Mouse (Mus musculus) liver, adult 2 months (tissue): ENCODE measurements around the gene Lce1k. TPM values are rescaled to one million over a fixed set of nuclear protein-coding genes. Genes with fewer than 3 reads are reported as not detected.

ENCODE experiments used
- DNase-seq: peaks from one replicate; pipeline ENCODE4 v3.0.0-alpha.2; 2011; ENCODE audit warnings: low read depth, low spot score; ENCODE audit errors: extremely low read depth
- H3K27ac ChIP-seq: fragments of 200-500 bp; replicated peaks from 2 replicates; pipeline ENCODE4 v1.5.1; 2012; ENCODE audit warnings: low read depth, mild to moderate bottlenecking, control low read depth, inconsistent platforms, low read length; ENCODE audit not compliant: insufficient read depth
- H3K27me3 ChIP-seq: fragments of 200-500 bp; 2 replicates; pipeline ENCODE4 v1.6.1; 2012; ENCODE audit warnings: mild to moderate bottlenecking, moderate library complexity, low read length, inconsistent platforms; ENCODE audit not compliant: control insufficient read depth, insufficient read depth
- H3K36me3 ChIP-seq: fragments of 200-500 bp; 2 replicates; pipeline ENCODE4 v1.6.1; 2012; ENCODE audit warnings: low read length, inconsistent platforms; ENCODE audit not compliant: control insufficient read depth, insufficient read depth
- H3K4me1 ChIP-seq: fragments of 200-500 bp; 2 replicates; pipeline ENCODE4 v1.6.1; 2011; ENCODE audit warnings: low read length; ENCODE audit not compliant: control insufficient read depth, insufficient read depth
- H3K4me3 ChIP-seq: fragments of 200-500 bp; 2 replicates; pipeline ENCODE4 v1.5.1; 2011; ENCODE audit warnings: low read depth, mild to moderate bottlenecking, control low read depth, low read length, moderate library complexity; ENCODE audit not compliant: insufficient read depth
- H3K79me2 ChIP-seq: fragments of 200-500 bp; 2 replicates; pipeline ENCODE4 v1.6.1; 2012; ENCODE audit warnings: inconsistent platforms, mild to moderate bottlenecking, low read length, moderate library complexity; ENCODE audit not compliant: control insufficient read depth, insufficient read depth
- H3K9ac ChIP-seq: fragments of 200-500 bp; 2 replicates; pipeline ENCODE4 v1.6.1; 2012; ENCODE audit warnings: low read depth, mild to moderate bottlenecking, control low read depth, inconsistent platforms, low read length
- CTCF ChIP-seq: fragments of 200-500 bp; IDR thresholded peaks from 2 replicates; pipeline ENCODE4 v1.5.1; 2011; ENCODE audit warnings: low read depth, low read length, control low read depth
- POLR2A ChIP-seq: fragments of 200-500 bp; IDR thresholded peaks from 2 replicates; pipeline ENCODE4 v1.6.1; 2011; ENCODE audit warnings: low read length, control low read depth; ENCODE audit not compliant: insufficient read depth; ENCODE audit errors: extremely low read depth
- WGBS: fragments of 180-500 bp; shearing (Covaris S2); methylation state at CpG from one replicate; pipeline ENCODE4 v1.1.7; 2018; 5-methylcytosine and 5-hydroxymethylcytosine counted together
- polyA plus RNA-seq: library from polyadenylated mRNA; depleted of rRNA; stranded (reverse); fragments of >200 nt; gene quantifications from 2 replicates; pipeline ENCODE4 v1.2.3, GENCODE M21; 2012; rRNA removed
- total RNA-seq: library from RNA; depleted of rRNA; stranded (reverse); fragments of >200 nt; gene quantifications from 2 replicates; pipeline ENCODE4 v1.2.3, GENCODE M21; 2014; rRNA removed

Gene Lce1k
- total and polyA plus RNA-seq, 2 experiments, result not detected

DNA sequence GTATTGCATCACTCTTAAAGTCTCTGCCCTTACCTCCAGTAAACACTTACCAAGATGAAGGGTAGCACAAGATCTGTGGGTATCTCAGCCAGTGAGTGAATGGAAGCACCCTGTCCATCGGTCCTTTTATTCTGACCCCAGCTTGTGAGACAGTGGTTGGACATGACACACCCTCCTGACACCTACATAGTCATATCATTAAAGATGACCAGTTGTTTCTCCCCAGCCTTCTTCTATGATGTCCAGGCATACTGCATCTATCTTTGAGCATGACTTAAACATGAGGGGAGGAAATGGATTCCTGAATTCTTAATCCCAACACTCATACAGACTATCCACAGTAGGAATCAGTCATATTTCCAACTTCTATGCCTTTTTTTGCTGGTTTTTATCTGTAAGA, 17.3 kb downstream of the Lce1k start, which contains the start of gene Lce1j:
Gene Lce1j, minus strand, starts transcription at position 101 of the 400 bp plus-strand sequence.
- no peak within 1 kb of the TSS for H3K4me3 ChIP-seq
- H3K79me2 ChIP-seq, result no peaks in the 10 kb centered on the region
- no peaks in the 10 kb centered on the region for H3K36me3 ChIP-seq
- no peaks in the 10 kb centered on the region; the same call in 1 of the 2 replicates for H3K27me3 ChIP-seq
- no peak within 1 kb of the TSS for H3K9ac ChIP-seq
- no peak for DNase-seq
- no peaks in the 10 kb centered on the region for H3K4me1 ChIP-seq
- WGBS, result 91% methylated on average over 1 of the region's 1 CpGs
- TF ChIP-seq CTCF, result no peak
- no peak for TF ChIP-seq POLR2A
- H3K27ac ChIP-seq, result no peak within 1 kb of the TSS

DNA sequence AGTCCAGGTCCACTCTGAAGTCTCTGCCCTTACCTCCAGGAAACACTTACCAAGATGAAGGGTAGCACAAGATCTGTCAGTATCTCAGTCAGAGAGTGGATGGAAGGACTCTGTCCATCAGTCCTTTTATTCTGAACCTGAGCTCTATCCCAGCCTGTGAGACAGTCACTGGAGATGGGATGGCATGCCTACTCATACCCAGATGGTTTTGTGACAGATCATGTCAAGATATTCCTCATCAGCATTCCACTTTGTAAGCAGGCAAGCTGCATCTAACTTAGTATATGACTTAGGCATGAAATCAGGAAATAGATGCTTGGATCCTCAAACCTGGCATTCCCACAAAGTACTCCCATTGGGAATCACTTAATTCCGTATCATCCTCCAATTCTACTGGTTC, 28.9 kb downstream of the Lce1k start, which contains the start of gene Lce1i:
Gene Lce1i, minus strand, starts transcription at position 101 of the 400 bp plus-strand sequence.
- no peaks in the 10 kb centered on the region for H3K27me3 ChIP-seq
- no peak within 1 kb of the TSS for H3K9ac ChIP-seq
- no peaks in the 10 kb centered on the region for H3K79me2 ChIP-seq
- WGBS, result 66% methylated on average over 1 of the region's 1 CpGs
- DNase-seq, result no peak
- no peak within 1 kb of the TSS for H3K4me3 ChIP-seq
- no peaks in the 10 kb centered on the region for H3K4me1 ChIP-seq
- no peak within 1 kb of the TSS for H3K27ac ChIP-seq
- TF ChIP-seq POLR2A, result no peak
- TF ChIP-seq CTCF, result no peak
- H3K36me3 ChIP-seq, result no peaks in the 10 kb centered on the region

DNA sequence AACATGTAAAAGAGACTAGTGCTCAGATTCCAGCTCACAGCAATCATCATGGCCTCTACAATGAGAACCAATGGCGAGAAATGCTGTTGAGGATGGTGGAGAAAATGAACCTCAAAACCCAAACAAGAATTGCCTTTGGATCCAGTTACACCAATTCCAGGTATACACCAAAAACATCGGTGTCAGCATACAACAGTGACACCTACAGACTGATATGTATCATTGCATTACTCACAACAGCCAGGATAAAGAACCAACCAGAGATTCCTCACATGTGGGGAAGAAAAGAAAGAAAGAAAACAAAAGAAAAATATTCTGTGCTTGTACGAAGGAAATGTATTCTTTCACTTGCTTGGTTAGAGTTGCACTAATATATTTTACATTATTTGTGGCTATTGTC, 36.1 kb downstream of the Lce1k start:
- Histone ChIP-seq H3K27me3 (no peaks in the 10 kb centered on the region), H3K27ac (no peak overlapping the region), H3K79me2 (no peaks in the 10 kb centered on the region), H3K4me3 (no peak overlapping the region), H3K9ac (no peak overlapping the region), H3K4me1 (no peaks in the 10 kb centered on the region), H3K36me3 (no peaks in the 10 kb centered on the region)
- TF ChIP-seq POLR2A (no peak), CTCF (no peak)
- peak; percentile 5 for DNase-seq
- 18% methylated on average over 3 of the region's 3 CpGs for WGBS

DNA sequence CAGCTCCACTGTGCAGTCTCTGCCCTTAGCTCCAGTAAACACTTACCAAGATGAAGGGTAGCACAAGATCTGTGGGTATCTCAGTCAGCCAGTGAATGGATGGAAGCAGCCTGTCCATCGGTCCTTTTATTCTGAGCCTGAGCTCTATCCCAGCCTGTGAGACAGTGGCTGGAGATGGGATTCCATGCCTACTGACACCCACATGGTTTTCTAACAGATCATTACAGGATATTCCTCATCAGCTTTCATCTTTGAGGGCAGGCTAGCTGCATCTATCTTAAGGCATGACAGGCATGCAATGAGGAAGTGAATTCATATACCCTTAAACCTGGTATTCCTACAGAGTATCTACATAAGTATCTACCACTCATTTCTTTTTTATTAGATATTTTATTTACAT, 42.7 kb downstream of the Lce1k start, which contains the start of gene Lce1h:
Gene Lce1h, minus strand, starts transcription at position 101 of the 400 bp plus-strand sequence.
- Histone ChIP-seq H3K79me2 (no peaks in the 10 kb centered on the region), H3K27ac (no peak within 1 kb of the TSS), H3K27me3 (no peaks in the 10 kb centered on the region), H3K4me1 (no peaks in the 10 kb centered on the region), H3K36me3 (no peaks in the 10 kb centered on the region), H3K4me3 (no peak within 1 kb of the TSS), H3K9ac (no peak within 1 kb of the TSS)
- WGBS, result 92% methylated on average over 1 of the region's 1 CpGs
- DNase-seq, result no peak
- TF ChIP-seq POLR2A (no peak), CTCF (no peak)

Other genes starting within 250 kb of the Lce1k start
- gene Ivl, start 234.2 kb downstream of the Lce1k start, total RNA-seq, result not detected in 2 replicates
- gene Ivl, start 234.2 kb downstream of the Lce1k start, polyA plus RNA-seq, result not detected in 2 replicates
- not detected in 2 replicates for gene Smcp, start 218.9 kb downstream of the Lce1k start, total RNA-seq
- gene Smcp, start 218.9 kb downstream of the Lce1k start, polyA plus RNA-seq, result 0.17 TPM in 1 of 2 replicates, not detected in the other
- gene 2210017I01Rik, start 200.4 kb downstream of the Lce1k start, total RNA-seq, result not detected in 2 replicates
- not detected in 2 replicates for gene 2210017I01Rik, start 200.4 kb downstream of the Lce1k start, polyA plus RNA-seq
- not detected in 2 replicates for gene Lce6a, start 186.2 kb downstream of the Lce1k start, total RNA-seq
- gene Lce6a, start 186.2 kb downstream of the Lce1k start, polyA plus RNA-seq, result not detected in 2 replicates
- gene Lce1a1, start 159.6 kb downstream of the Lce1k start, total RNA-seq, result not detected in 2 replicates
- not detected in 2 replicates for gene Lce1a1, start 159.6 kb downstream of the Lce1k start, polyA plus RNA-seq
- not detected in 2 replicates for gene Lce1b, start 151.0 kb downstream of the Lce1k start, total RNA-seq
- not detected in 2 replicates for gene Lce1b, start 151.0 kb downstream of the Lce1k start, polyA plus RNA-seq
- gene Lce1a2, start 137.6 kb downstream of the Lce1k start, total RNA-seq, result not detected in 2 replicates
- not detected in 2 replicates for gene Lce1a2, start 137.6 kb downstream of the Lce1k start, polyA plus RNA-seq
- not detected in 2 replicates for gene Lce1c, start 128.6 kb downstream of the Lce1k start, total RNA-seq
- gene Lce1c, start 128.6 kb downstream of the Lce1k start, polyA plus RNA-seq, result not detected in 2 replicates
- not detected in 2 replicates for gene Lce1d, start 120.7 kb downstream of the Lce1k start, total RNA-seq
- not detected in 2 replicates for gene Lce1d, start 120.7 kb downstream of the Lce1k start, polyA plus RNA-seq
- gene Lce1e, start 98.8 kb downstream of the Lce1k start, total RNA-seq, result not detected in 2 replicates
- gene Lce1e, start 98.8 kb downstream of the Lce1k start, polyA plus RNA-seq, result not detected in 2 replicates
- gene Lce1f, start 87.5 kb downstream of the Lce1k start, total RNA-seq, result not detected in 2 replicates
- not detected in 2 replicates for gene Lce1f, start 87.5 kb downstream of the Lce1k start, polyA plus RNA-seq
- not detected in 2 replicates for gene Gm38119, start 68.8 kb downstream of the Lce1k start, total RNA-seq
- gene Gm38119, start 68.8 kb downstream of the Lce1k start, polyA plus RNA-seq, result not detected in 2 replicates
- not detected in 2 replicates for gene Lce1g, start 55.6 kb downstream of the Lce1k start, total RNA-seq
- not detected in 2 replicates for gene Lce1g, start 55.6 kb downstream of the Lce1k start, polyA plus RNA-seq
- gene Lce1h, start 42.8 kb downstream of the Lce1k start, total RNA-seq, result not detected in 2 replicates
- not detected in 2 replicates for gene Lce1h, start 42.8 kb downstream of the Lce1k start, polyA plus RNA-seq
- gene Lce1i, start 29.0 kb downstream of the Lce1k start, total RNA-seq, result not detected in 2 replicates
- not detected in 2 replicates for gene Lce1i, start 29.0 kb downstream of the Lce1k start, polyA plus RNA-seq
- not detected in 2 replicates for gene Lce1j, start 17.4 kb downstream of the Lce1k start, total RNA-seq
- gene Lce1j, start 17.4 kb downstream of the Lce1k start, polyA plus RNA-seq, result not detected in 2 replicates
- not detected in 2 replicates for gene Kprp, start 19.4 kb upstream of the Lce1k start, total RNA-seq
- not detected in 2 replicates for gene Kprp, start 19.4 kb upstream of the Lce1k start, polyA plus RNA-seq
- gene Lce1l, start 43.4 kb upstream of the Lce1k start, total RNA-seq, result not detected in 2 replicates
- gene Lce1l, start 43.4 kb upstream of the Lce1k start, polyA plus RNA-seq, result not detected in 2 replicates
- gene 2310050C09Rik, start 62.3 kb upstream of the Lce1k start, total RNA-seq, result not detected in 2 replicates
- not detected in 2 replicates for gene 2310050C09Rik, start 62.3 kb upstream of the Lce1k start, polyA plus RNA-seq
- gene Lce3a, start 118.3 kb upstream of the Lce1k start, total RNA-seq, result not detected in 2 replicates
- not detected in 2 replicates for gene Lce3a, start 118.3 kb upstream of the Lce1k start, polyA plus RNA-seq
- gene Lce3b, start 125.1 kb upstream of the Lce1k start, total RNA-seq, result not detected in 2 replicates
- not detected in 2 replicates for gene Lce3b, start 125.1 kb upstream of the Lce1k start, polyA plus RNA-seq
- not detected in 2 replicates for gene Lce3c, start 136.6 kb upstream of the Lce1k start, total RNA-seq
- not detected in 2 replicates for gene Lce3c, start 136.6 kb upstream of the Lce1k start, polyA plus RNA-seq
- not detected in 2 replicates for gene Lce3d, start 149.5 kb upstream of the Lce1k start, total RNA-seq
- not detected in 2 replicates for gene Lce3d, start 149.5 kb upstream of the Lce1k start, polyA plus RNA-seq
- gene Lce3e, start 159.2 kb upstream of the Lce1k start, total RNA-seq, result not detected in 2 replicates
- not detected in 2 replicates for gene Lce3e, start 159.2 kb upstream of the Lce1k start, polyA plus RNA-seq
- gene Lce3f, start 184.3 kb upstream of the Lce1k start, total RNA-seq, result not detected in 2 replicates
- gene Lce3f, start 184.3 kb upstream of the Lce1k start, polyA plus RNA-seq, result not detected in 2 replicates
- not detected in 2 replicates for gene Crct1, start 207.8 kb upstream of the Lce1k start, total RNA-seq
- gene Crct1, start 207.8 kb upstream of the Lce1k start, polyA plus RNA-seq, result not detected in 2 replicates
- gene Lce1m, start 211.2 kb upstream of the Lce1k start, total RNA-seq, result not detected in 2 replicates
- gene Lce1m, start 211.2 kb upstream of the Lce1k start, polyA plus RNA-seq, result not detected in 2 replicates